Mouse (Mus musculus): ENCODE measurements around the gene Lrp2. TPM values are rescaled to one million over a fixed set of nuclear protein-coding genes. Genes with fewer than 3 reads are reported as not detected.

Lrp2 gene
- total RNA-seq, 1 experiment: 124 TPM

DNA sequence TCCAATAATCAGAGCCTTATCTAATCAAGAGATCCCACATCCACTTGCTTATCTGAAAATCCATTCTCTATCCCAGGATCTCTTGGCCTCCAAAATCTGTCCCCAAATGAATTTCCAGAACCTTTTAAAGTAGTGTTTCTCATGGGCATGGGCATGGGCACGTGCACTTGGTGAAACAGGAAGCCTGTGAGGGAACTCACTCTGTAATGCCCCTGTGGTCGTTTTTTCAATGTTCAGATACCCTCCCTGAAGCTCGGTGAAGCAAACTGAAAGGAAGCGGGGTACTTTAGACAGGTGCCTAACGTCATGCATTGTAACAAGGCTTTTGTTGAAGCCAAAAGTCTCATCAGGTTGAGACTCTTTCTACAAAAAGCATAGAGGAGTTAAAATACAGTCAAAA, 23.1 kb downstream of the Lrp2 start:
- no peak overlapping the region for H3K4me3 ChIP-seq (ENCODE audit: insufficient read depth in 1 of 2, low read depth in 1 of 2, low read length in 2 of 2, poor library complexity in 1 of 2, severe bottlenecking in 1 of 2)
- H3K27ac ChIP-seq (ENCODE audit: insufficient read depth, low read depth, low read length, poor library complexity, severe bottlenecking): no peak overlapping the region
- DNase-seq (ENCODE audit: low read depth, low spot score): no peak
- TF ChIP-seq MAFK (IDR thresholded peaks at IDR 0.05; ENCODE audit: insufficient read depth, low read depth, low read length): no peak
- no peak for TF ChIP-seq ZNF384 (IDR thresholded peaks at IDR 0.05; ENCODE audit: low read depth, low read length)
- TF ChIP-seq ZC3H11A (IDR thresholded peaks at IDR 0.05; ENCODE audit: borderline replicate concordance, low read depth, low read length): no peak
- TF ChIP-seq HCFC1 (IDR thresholded peaks at IDR 0.05; ENCODE audit: borderline replicate concordance, insufficient read depth, low read length): no peak
- in situ Hi-C loops (cut with MboI; ENCODE audit: low sequenced_read_pairs in 2 of 2, unreplicated experiment in 2 of 2): no loop called here
- H3K9ac ChIP-seq (ENCODE audit: insufficient read depth, low read depth, low read length, poor library complexity, severe bottlenecking): no peak overlapping the region
- H3K9me3 ChIP-seq (ENCODE audit: control insufficient read depth, insufficient read depth, low read depth, low read length): no peaks in the 10 kb centered on the region
- H3K36me3 ChIP-seq (ENCODE audit: control insufficient read depth, insufficient read depth, low read length, poor library complexity, severe bottlenecking): no peaks in the 10 kb centered on the region
- H3K4me1 ChIP-seq (ENCODE audit: control insufficient read depth in 2 of 2, insufficient read depth in 2 of 2, low read length in 2 of 2, poor library complexity in 1 of 2): no peaks in the 10 kb centered on the region

- Histone ChIP-seq H3K4me1 (ENCODE audit: control insufficient read depth in 2 of 2, insufficient read depth in 2 of 2, low read length in 2 of 2, poor library complexity in 1 of 2) (no peaks in the 10 kb centered on the region), H3K9me3 (ENCODE audit: control insufficient read depth, insufficient read depth, low read depth, low read length) (no peaks in the 10 kb centered on the region), H3K4me3 (ENCODE audit: insufficient read depth in 1 of 2, low read depth in 1 of 2, low read length in 2 of 2, poor library complexity in 1 of 2, severe bottlenecking in 1 of 2) (no peak overlapping the region), H3K27ac (ENCODE audit: insufficient read depth, low read depth, low read length, poor library complexity, severe bottlenecking) (no peak overlapping the region), H3K36me3 (ENCODE audit: control insufficient read depth, insufficient read depth, low read length, poor library complexity, severe bottlenecking) (no peaks in the 10 kb centered on the region), H3K9ac (ENCODE audit: insufficient read depth, low read depth, low read length, poor library complexity, severe bottlenecking) (no peak overlapping the region)
- in situ Hi-C loops (cut with MboI; ENCODE audit: low sequenced_read_pairs in 2 of 2, unreplicated experiment in 2 of 2): no loop called here
- TF ChIP-seq MAFK (IDR thresholded peaks at IDR 0.05; ENCODE audit: insufficient read depth, low read depth, low read length) (no peak), CHD2 (IDR thresholded peaks at IDR 0.05; ENCODE audit: low read depth, low read length) (no peak), ZNF384 (IDR thresholded peaks at IDR 0.05; ENCODE audit: low read depth, low read length) (no peak)
- no peak for DNase-seq (ENCODE audit: low read depth, low spot score)
These were observed 25.6 kb downstream of the Lrp2 start for GRCm38 (mm10) chr2:69560221-69560620.

DNA sequence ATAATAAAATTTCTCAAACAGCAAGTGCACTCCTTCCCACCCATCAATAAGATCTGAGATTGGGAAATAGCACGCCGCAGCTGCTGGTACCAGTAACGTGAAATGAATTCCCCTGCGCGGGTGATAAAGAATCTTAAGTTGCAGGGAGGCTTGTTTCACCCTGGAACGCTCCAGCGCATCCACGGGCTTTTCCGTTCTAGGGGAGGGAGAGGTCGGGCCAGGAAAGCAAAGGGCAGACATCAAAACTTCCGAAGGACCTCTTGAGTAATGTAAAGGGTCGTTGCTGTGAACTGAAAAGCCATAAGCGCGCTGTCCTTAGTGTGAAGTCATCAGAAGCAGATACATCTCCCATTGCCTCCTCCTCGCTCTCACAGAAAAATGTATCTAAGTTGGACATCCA, 26.5 kb downstream of the Lrp2 start:
- TF ChIP-seq ZC3H11A (IDR thresholded peaks at IDR 0.05; ENCODE audit: borderline replicate concordance, low read depth, low read length) (no peak), ZNF384 (IDR thresholded peaks at IDR 0.05; ENCODE audit: low read depth, low read length) (no peak), HCFC1 (IDR thresholded peaks at IDR 0.05; ENCODE audit: borderline replicate concordance, insufficient read depth, low read length) (no peak), CHD2 (IDR thresholded peaks at IDR 0.05; ENCODE audit: low read depth, low read length) (no peak), MAFK (IDR thresholded peaks at IDR 0.05; ENCODE audit: insufficient read depth, low read depth, low read length) (no peak)
- Histone ChIP-seq H3K4me1 (ENCODE audit: control insufficient read depth in 2 of 2, insufficient read depth in 2 of 2, low read length in 2 of 2, poor library complexity in 1 of 2) (no peaks in the 10 kb centered on the region), H3K4me3 (ENCODE audit: insufficient read depth in 1 of 2, low read depth in 1 of 2, low read length in 2 of 2, poor library complexity in 1 of 2, severe bottlenecking in 1 of 2) (no peak overlapping the region), H3K9ac (ENCODE audit: insufficient read depth, low read depth, low read length, poor library complexity, severe bottlenecking) (no peak overlapping the region), H3K36me3 (ENCODE audit: control insufficient read depth, insufficient read depth, low read length, poor library complexity, severe bottlenecking) (no peaks in the 10 kb centered on the region), H3K9me3 (ENCODE audit: control insufficient read depth, insufficient read depth, low read depth, low read length) (no peaks in the 10 kb centered on the region), H3K27ac (ENCODE audit: insufficient read depth, low read depth, low read length, poor library complexity, severe bottlenecking) (no peak overlapping the region)
- in situ Hi-C loops (cut with MboI; ENCODE audit: low sequenced_read_pairs in 2 of 2, unreplicated experiment in 2 of 2): no loop called here
- DNase-seq (ENCODE audit: low read depth, low spot score): no peak

DNA sequence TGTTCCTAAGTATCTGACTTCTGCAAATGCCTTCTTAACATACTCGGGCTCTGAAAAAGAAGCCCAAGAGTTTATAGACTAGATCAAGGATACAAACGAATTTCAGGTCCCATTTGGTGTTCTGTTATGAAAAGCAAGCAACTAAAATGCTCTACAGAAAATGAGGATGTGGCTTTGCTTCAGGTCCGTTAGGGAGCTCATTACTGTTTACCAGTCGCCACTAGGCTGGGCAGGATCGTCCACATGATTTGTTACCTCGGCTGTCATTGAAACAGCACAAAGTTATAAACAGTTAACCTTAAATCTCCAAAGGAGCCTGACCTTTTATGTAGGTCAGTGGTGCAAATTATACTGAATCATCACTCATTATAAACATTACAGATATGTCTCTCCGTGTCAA, 29.2 kb downstream of the Lrp2 start:
- H3K36me3 ChIP-seq (ENCODE audit: control insufficient read depth, insufficient read depth, low read length, poor library complexity, severe bottlenecking): peaks cover 1% of the 10 kb centered on the region; the same call in 1 of the 2 replicates
- TF ChIP-seq ZNF384 (IDR thresholded peaks at IDR 0.05; ENCODE audit: low read depth, low read length): no peak
- no peak for TF ChIP-seq CHD2 (IDR thresholded peaks at IDR 0.05; ENCODE audit: low read depth, low read length)
- TF ChIP-seq HCFC1 (IDR thresholded peaks at IDR 0.05; ENCODE audit: borderline replicate concordance, insufficient read depth, low read length): no peak
- no peak for TF ChIP-seq MAFK (IDR thresholded peaks at IDR 0.05; ENCODE audit: insufficient read depth, low read depth, low read length)
- no peak for TF ChIP-seq ZC3H11A (IDR thresholded peaks at IDR 0.05; ENCODE audit: borderline replicate concordance, low read depth, low read length)
- in situ Hi-C loops (cut with MboI; ENCODE audit: low sequenced_read_pairs in 2 of 2, unreplicated experiment in 2 of 2): no loop called here
- no peak overlapping the region for H3K9ac ChIP-seq (ENCODE audit: insufficient read depth, low read depth, low read length, poor library complexity, severe bottlenecking)
- no peaks in the 10 kb centered on the region for H3K9me3 ChIP-seq (ENCODE audit: control insufficient read depth, insufficient read depth, low read depth, low read length)
- DNase-seq (ENCODE audit: low read depth, low spot score): no peak
- no peaks in the 10 kb centered on the region for H3K4me1 ChIP-seq (ENCODE audit: control insufficient read depth in 2 of 2, insufficient read depth in 2 of 2, low read length in 2 of 2, poor library complexity in 1 of 2)
- no peak overlapping the region for H3K4me3 ChIP-seq (ENCODE audit: insufficient read depth in 1 of 2, low read depth in 1 of 2, low read length in 2 of 2, poor library complexity in 1 of 2, severe bottlenecking in 1 of 2)
- H3K27ac ChIP-seq (ENCODE audit: insufficient read depth, low read depth, low read length, poor library complexity, severe bottlenecking): no peak overlapping the region

GRCm38 (mm10) chr2:69551639-69552038, 34.2 kb downstream of the Lrp2 start:
- no peaks in the 10 kb centered on the region for H3K9me3 ChIP-seq (ENCODE audit: control insufficient read depth, insufficient read depth, low read depth, low read length)
- no peak overlapping the region for H3K4me3 ChIP-seq (ENCODE audit: insufficient read depth in 1 of 2, low read depth in 1 of 2, low read length in 2 of 2, poor library complexity in 1 of 2, severe bottlenecking in 1 of 2)
- peaks cover 3% of the 10 kb centered on the region; the same call in 1 of the 2 replicates for H3K36me3 ChIP-seq (ENCODE audit: control insufficient read depth, insufficient read depth, low read length, poor library complexity, severe bottlenecking)
- peaks cover 6% of the 10 kb centered on the region in 2 experiments; a peak in 3 of 4 replicates for H3K4me1 ChIP-seq (ENCODE audit: control insufficient read depth in 2 of 2, insufficient read depth in 2 of 2, low read length in 2 of 2, poor library complexity in 1 of 2)
- TF ChIP-seq MAFK (IDR thresholded peaks at IDR 0.05; ENCODE audit: insufficient read depth, low read depth, low read length) (no peak), ZC3H11A (IDR thresholded peaks at IDR 0.05; ENCODE audit: borderline replicate concordance, low read depth, low read length) (no peak), ZNF384 (IDR thresholded peaks at IDR 0.05; ENCODE audit: low read depth, low read length) (no peak), CHD2 (IDR thresholded peaks at IDR 0.05; ENCODE audit: low read depth, low read length) (no peak)
- in situ Hi-C loops (cut with MboI; ENCODE audit: low sequenced_read_pairs in 2 of 2, unreplicated experiment in 2 of 2): no loop called here
- DNase-seq (ENCODE audit: low read depth, low spot score): no peak
- H3K9ac ChIP-seq (ENCODE audit: insufficient read depth, low read depth, low read length, poor library complexity, severe bottlenecking): no peak overlapping the region
- no peak overlapping the region for H3K27ac ChIP-seq (ENCODE audit: insufficient read depth, low read depth, low read length, poor library complexity, severe bottlenecking)
